Mouse (Mus musculus) liver, postnatal 0 days (tissue): ENCODE measurements around the gene Msi1. TPM values are rescaled to one million over a fixed set of nuclear protein-coding genes. Genes with fewer than 3 reads are reported as not detected.

ENCODE experiments used
- ATAC-seq: fragments of 200-750 bp; cut with Nextera tagmentation; 2 replicates; pipeline ENCODE4 v1.8.0; 2017; ENCODE audit warnings: mild to moderate bottlenecking, moderate library complexity
- DNase-seq: peaks from one replicate; pipeline ENCODE4 v3.0.0-alpha.2; 2016
- H3K27ac ChIP-seq: fragments of 300-500 bp; sonication (generic); 2 replicates; pipeline ENCODE4 v1.5.1; 2014; ENCODE audit warnings: antibody characterized with exemption, moderate library complexity, mild to moderate bottlenecking, low read depth
- H3K27me3 ChIP-seq: fragments of 300-500 bp; sonication (generic); 2 replicates; pipeline ENCODE4 v1.6.1; 2014; ENCODE audit warnings: low read length, control low read depth, mixed read lengths; ENCODE audit not compliant: insufficient read depth
- H3K36me3 ChIP-seq: fragments of 300-500 bp; sonication (generic); replicated peaks from 2 replicates; pipeline ENCODE4 v1.6.1; 2014; ENCODE audit warnings: mild to moderate bottlenecking, control low read depth, low read length, moderate library complexity, mixed read lengths; ENCODE audit not compliant: insufficient read depth
- H3K4me1 ChIP-seq: fragments of 300-500 bp; sonication (generic); 2 replicates; pipeline ENCODE4 v1.6.1; 2014; ENCODE audit warnings: antibody characterized with exemption, mild to moderate bottlenecking, control low read depth; ENCODE audit not compliant: insufficient read depth
- H3K4me2 ChIP-seq: fragments of 300-500 bp; sonication (generic); 2 replicates; pipeline ENCODE4 v1.6.1; 2014; ENCODE audit warnings: low read depth, mild to moderate bottlenecking, low read length, moderate library complexity, mixed read lengths
- H3K4me3 ChIP-seq: fragments of 300-500 bp; sonication (generic); 2 replicates; pipeline ENCODE4 v1.5.1; 2014; ENCODE audit warnings: low read depth, low read length
- H3K9ac ChIP-seq: fragments of 300-500 bp; sonication (generic); replicated peaks from 2 replicates; pipeline ENCODE4 v1.6.1; 2014; ENCODE audit warnings: mild to moderate bottlenecking, moderate library complexity
- H3K9me3 ChIP-seq: fragments of 300-500 bp; sonication (generic); 2 replicates; pipeline ENCODE4 v1.6.1; 2016; ENCODE audit warnings: mild to moderate bottlenecking, control low read depth, low read length, mixed read lengths
- CTCF ChIP-seq: sonication (generic); IDR thresholded peaks from 2 replicates; pipeline ENCODE4 v1.5.1; 2016; ENCODE audit warnings: antibody characterized with exemption, low read depth
- EP300 ChIP-seq: IDR thresholded peaks from 2 replicates; pipeline ENCODE4 v1.6.1; 2016; ENCODE audit warnings: antibody characterized with exemption, low read depth, mild to moderate bottlenecking
- WGBS: fragments of 180-500 bp; shearing (Covaris S2); extraction: QIAGEN DNeasy Blood & Tissue Kit; methylation state at CpG from one replicate; pipeline ENCODE4 v1.1.7; 2014; ENCODE audit not compliant: insufficient replicate concordance; 5-methylcytosine and 5-hydroxymethylcytosine counted together
- polyA plus RNA-seq: library from polyadenylated mRNA; unstranded; fragments of >200 nt; fragmentation: Nextera tagmentation; extraction: Ambion mirVana; gene quantifications from 2 replicates; pipeline ENCODE4 v1.2.1, GENCODE M21; 2015

Gene Msi1
- polyA plus RNA-seq, 1 experiment from 2014 or later: 0.15 TPM

DNA sequence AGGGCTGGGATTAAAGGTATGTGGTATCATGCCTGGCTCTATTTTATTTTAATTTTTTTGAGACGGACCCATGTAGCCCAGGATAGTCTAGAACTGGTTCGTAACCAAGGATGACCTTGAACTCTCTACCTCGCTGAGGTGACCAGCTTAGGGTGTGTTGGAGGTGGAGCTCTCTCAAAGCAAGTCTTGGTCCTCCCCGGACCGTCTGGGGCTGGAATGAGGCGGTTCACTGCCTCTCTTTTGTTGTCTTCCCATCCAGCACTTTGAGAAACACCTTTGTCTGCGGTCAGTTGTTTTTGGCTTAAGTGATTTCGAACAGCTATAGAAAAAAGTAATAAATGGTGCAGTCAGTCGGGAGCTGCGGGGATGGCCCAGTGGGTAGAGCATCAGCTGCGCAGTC lies 14.7 kb downstream of the Msi1 start:
- Histone ChIP-seq H3K27me3 (no peaks in the 10 kb centered on the region), H3K4me1 (no peaks in the 10 kb centered on the region), H3K4me3 (no peak overlapping the region), H3K36me3 (no peaks in the 10 kb centered on the region), H3K4me2 (no peak overlapping the region), H3K9me3 (no peaks in the 10 kb centered on the region), H3K9ac (no peak overlapping the region), H3K27ac (no peak overlapping the region)
- TF ChIP-seq EP300: no peak
- TF ChIP-seq CTCF: no peak
- ATAC-seq: no peak
- no peak for DNase-seq
- 83% methylated on average over 11 of the region's 11 CpGs for WGBS

DNA sequence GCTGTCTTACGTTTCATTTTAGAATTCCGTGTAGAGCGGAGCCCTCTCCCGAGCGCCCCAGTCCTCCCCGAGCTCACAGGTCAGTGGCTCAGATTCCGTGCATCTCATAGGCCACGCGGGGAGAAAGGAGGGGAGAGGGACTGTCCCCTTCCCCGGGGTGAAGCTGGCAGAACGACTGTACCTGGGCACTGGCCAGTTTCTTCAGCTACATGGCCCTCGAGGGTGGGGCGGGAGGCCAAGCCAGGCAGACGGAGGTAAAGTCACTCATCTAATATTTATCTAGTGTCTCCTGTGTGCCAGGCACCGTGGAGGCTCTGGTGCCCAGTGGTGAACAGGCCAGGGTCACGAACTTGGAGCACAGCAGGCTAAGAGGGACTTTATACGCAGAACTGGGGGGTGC lies 17.7 kb downstream of the Msi1 start:
- no peak overlapping the region for H3K27ac ChIP-seq
- H3K4me3 ChIP-seq: no peak overlapping the region
- no peak for ATAC-seq
- no peak overlapping the region for H3K4me2 ChIP-seq
- no peaks in the 10 kb centered on the region for H3K4me1 ChIP-seq
- no peaks in the 10 kb centered on the region for H3K27me3 ChIP-seq
- no peak for TF ChIP-seq CTCF
- TF ChIP-seq EP300: no peak
- WGBS: 86% methylated on average over 17 of the region's 17 CpGs
- no peaks in the 10 kb centered on the region for H3K9me3 ChIP-seq
- H3K9ac ChIP-seq: no peak overlapping the region
- DNase-seq: no peak
- H3K36me3 ChIP-seq: no peaks in the 10 kb centered on the region

DNA sequence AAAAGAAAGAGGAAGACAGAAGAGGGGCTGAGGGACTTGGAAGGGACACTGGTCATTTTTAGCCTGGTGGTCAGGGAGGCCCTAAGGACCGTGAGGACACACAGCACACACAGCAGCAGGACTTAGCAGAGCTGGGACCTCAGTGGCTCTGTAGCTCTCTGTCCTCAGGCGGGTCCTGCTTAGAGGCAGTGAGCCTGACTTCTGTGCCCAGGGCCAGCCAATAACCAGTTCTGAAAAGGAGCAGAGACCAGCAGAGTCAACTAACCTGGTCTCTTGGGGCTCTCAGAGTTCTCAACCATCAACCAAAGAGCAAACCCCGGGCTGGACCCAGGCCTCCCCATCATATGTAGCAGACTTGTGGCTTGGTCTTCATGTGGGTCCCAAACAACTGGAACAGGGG lies 19.8 kb downstream of the Msi1 start:
- Histone ChIP-seq H3K36me3 (no peaks in the 10 kb centered on the region), H3K9me3 (no peaks in the 10 kb centered on the region), H3K4me3 (no peak overlapping the region), H3K27ac (no peak overlapping the region), H3K4me2 (no peak overlapping the region), H3K4me1 (no peaks in the 10 kb centered on the region), H3K9ac (no peak overlapping the region), H3K27me3 (no peaks in the 10 kb centered on the region)
- no peak for TF ChIP-seq EP300
- no peak for TF ChIP-seq CTCF
- DNase-seq: no peak
- no peak for ATAC-seq
- WGBS: 75% methylated on average over 3 of the region's 3 CpGs

DNA sequence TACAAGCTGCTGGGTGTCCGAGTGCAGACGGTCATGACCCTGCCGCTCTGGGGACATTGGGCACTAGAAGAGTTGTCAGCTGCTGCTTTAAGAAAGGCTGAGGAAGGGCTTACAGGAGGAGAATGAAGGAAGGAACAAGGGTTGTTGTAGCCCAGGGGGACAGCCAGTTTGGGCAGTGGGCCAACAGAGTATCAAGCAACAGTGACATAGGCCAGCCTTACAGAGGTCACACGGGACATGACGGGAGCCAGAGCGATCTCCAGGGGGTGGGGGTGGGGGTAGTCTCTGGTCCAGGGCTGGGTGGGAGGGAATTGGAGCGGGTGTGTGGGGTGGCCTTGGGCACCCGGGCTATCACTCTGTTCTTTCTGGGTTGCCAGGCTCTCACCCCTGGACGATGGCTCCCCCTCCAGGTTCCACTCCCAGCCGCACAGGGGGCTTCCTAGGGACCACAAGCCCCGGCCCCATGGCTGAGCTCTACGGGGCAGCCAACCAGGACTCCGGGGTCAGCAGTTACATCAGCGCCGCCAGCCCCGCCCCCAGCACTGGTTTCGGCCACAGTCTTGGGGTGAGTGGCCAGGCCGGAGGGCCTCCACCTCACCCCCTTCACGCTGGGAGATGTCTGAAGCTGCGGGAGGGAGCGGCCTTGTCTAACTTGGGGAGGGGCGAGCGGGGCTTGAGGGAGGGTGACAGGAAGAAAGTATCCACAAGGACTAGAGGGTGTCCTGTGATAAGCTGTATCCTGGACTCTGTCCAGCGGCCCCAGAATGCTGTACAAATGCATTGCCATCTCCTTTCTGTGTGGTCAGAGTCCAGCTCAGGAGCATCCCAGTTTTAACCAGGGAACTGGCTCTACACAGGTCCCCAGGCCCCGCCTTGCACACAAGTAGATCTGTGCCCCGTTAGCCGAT lies 21.3 kb downstream of the Msi1 start:
- H3K9me3 ChIP-seq: no peaks in the 10 kb centered on the region
- 70% methylated on average over 25 of the region's 27 CpGs for WGBS
- H3K27ac ChIP-seq: no peak overlapping the region
- H3K36me3 ChIP-seq: no peaks in the 10 kb centered on the region
- H3K27me3 ChIP-seq: no peaks in the 10 kb centered on the region
- H3K4me1 ChIP-seq: no peaks in the 10 kb centered on the region
- no peak overlapping the region for H3K9ac ChIP-seq
- H3K4me3 ChIP-seq: no peak overlapping the region
- no peak overlapping the region for H3K4me2 ChIP-seq
- ATAC-seq: peak; percentile 19; the same call in 1 of the 2 replicates
- peak; percentile 24 for DNase-seq
- TF ChIP-seq CTCF: no peak
- no peak for TF ChIP-seq EP300

DNA sequence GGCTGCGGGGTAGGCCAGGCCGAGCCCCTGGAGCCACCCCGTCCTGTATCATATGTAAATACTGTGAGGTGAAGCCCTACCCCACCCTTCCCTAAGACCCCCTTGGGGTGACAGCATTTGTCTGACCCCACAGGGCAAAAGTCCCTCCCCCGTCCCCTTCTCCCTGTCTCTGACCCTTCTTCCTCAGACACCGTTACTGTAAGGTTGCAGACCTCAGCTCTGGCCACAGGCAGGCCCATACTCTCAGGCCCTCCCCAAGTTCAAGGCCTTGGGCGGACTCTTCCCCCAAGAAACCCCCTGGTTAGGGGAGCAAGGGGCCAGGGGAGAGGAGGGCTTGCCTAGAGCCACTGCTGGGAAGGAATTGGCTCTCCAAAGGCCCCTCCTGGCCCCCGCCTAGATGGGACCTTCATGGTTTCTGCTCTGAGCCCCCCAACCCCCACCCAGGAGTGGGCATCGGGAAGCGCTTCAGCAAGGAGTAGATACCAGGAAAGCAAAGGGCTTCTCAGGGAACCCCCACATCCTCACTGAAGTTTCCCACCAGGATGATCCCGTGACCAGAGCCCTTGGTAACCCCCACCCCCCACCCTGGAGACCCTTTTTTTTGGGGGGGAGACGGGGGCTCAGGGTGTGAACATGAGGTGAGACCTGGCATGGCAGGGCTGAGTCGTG lies 25.2 kb downstream of the Msi1 start:
- H3K27ac ChIP-seq: no peak overlapping the region
- no peak overlapping the region for H3K4me3 ChIP-seq
- no peaks in the 10 kb centered on the region for H3K9me3 ChIP-seq
- H3K36me3 ChIP-seq: no peaks in the 10 kb centered on the region
- H3K4me2 ChIP-seq: no peak overlapping the region
- no peaks in the 10 kb centered on the region for H3K4me1 ChIP-seq
- no peak for TF ChIP-seq CTCF
- TF ChIP-seq EP300: no peak
- no peak for ATAC-seq
- WGBS: 72% methylated on average over 12 of the region's 12 CpGs
- no peak for DNase-seq
- no peaks in the 10 kb centered on the region for H3K27me3 ChIP-seq
- H3K9ac ChIP-seq: no peak overlapping the region

DNA sequence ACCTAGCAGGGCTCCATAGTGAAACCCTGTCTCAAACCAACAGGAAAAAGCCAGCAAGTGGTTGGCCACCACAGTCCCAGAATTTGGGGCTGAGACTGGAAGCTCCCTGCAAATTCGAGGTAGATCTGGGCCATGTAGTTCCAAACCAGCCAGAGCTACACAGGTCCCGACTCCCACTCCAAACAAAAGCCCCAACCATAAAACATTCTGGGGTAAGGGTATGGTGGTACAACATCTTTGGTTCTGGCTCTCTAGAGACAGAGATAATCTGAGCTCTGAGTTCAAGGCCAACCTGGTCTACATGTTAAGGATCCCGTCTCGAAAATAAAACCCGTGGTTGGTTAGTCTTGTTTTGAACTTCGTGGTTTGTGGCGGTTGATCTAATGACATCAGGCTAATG lies 26.4 kb downstream of the Msi1 start:
- Histone ChIP-seq H3K4me3 (no peak overlapping the region), H3K9ac (no peak overlapping the region), H3K4me2 (no peak overlapping the region), H3K27me3 (no peaks in the 10 kb centered on the region), H3K9me3 (no peaks in the 10 kb centered on the region), H3K27ac (no peak overlapping the region), H3K36me3 (no peaks in the 10 kb centered on the region), H3K4me1 (no peaks in the 10 kb centered on the region)
- WGBS: 64% methylated on average over 7 of the region's 7 CpGs
- ATAC-seq: no peak
- TF ChIP-seq CTCF: no peak
- no peak for TF ChIP-seq EP300
- DNase-seq: no peak
